Mouse (Mus musculus) thymus, adult 18-20 months (tissue): ENCODE data around the gene Gapdh.
"Not testable (repeated sequence)": the region's sequence is repeated elsewhere in the genome, so short reads cannot be mapped to it uniquely, and the experiment has no call there.

Source experiments
- DNase-seq, 2 experiments: peaks; one replicate each; pipeline ENCODE4 v3.0.0; 2022; ENCODE audit warnings: mixed read lengths in 2 of 2

Gapdh gene

GRCm38 (mm10) chr6:125166861-125167650 is 789 bp upstream of the Gapdh start:
- no peak for DNase-seq

DNA sequence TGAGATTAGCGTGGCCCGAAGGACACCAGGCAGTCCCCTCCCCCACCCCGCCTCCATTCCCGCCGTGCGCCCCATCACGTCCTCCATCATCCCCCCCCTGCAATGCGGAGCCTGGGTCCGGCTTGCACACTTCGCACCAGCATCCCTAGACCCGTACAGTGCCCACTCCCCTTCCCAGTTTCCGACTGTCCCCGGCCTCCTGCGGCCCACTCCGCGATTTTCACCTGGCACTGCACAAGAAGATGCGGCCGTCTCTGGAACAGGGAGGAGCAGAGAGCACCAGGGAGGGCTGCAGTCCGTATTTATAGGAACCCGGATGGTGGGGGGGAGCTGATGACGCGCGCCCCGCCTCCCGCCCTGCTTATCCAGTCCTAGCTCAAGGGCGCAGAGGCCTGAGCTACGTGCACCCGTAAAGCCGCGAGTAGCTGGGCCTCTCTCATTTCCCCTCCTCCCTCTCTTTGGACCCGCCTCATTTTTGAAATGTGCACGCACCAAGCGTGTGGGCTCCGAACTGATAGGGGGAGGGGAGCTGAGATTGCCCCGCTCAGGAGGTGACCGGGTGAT is 857 bp downstream of the Gapdh start:
- peak; percentile 95 to 97 for DNase-seq

- DNase-seq: peak; percentile 50 to 62
These were observed 1.5 kb downstream of the Gapdh start for GRCm38 (mm10) chr6:125164672-125165327.

DNA sequence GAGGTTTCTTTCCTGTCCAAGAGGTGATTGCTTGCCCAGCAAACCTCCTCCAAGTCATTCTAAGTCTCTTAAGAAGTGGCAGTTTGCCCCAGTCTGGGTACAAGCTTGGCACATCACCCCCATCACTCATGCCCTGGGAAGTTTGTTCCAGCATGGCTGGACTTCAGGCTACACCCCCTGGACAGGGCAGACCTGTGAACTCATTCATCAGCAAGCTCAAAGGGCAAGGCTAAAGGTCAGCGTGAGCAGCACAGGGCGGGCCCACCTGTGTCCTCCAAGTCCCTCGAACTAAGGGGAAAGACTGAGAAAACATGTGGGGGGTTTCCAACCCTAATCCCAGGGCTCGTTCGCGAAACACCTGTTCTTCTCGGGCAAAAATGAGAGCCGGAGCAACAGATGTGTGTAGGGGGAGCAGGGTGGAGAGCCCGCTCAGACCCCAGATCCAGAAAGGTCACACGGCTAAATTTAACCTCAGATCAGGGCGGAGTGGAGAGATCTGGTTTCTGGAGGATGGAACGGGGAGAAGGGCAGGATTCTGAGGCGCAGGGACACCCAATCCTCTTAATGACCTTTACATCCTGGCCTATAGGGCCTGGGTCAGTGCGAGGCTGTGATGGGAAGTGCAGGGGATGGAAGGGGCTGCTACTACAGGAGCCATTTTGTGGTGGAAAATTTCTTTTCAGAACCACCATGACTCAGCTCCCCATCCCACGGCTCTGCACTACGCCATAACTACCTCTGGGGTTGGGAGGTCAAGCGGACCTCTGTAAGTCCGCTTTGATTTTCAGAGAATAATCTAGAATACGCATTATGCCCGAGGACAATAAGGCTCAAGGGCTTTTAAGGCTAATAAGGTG is 2.2 kb downstream of the Gapdh start:
- no peak for DNase-seq

DNA sequence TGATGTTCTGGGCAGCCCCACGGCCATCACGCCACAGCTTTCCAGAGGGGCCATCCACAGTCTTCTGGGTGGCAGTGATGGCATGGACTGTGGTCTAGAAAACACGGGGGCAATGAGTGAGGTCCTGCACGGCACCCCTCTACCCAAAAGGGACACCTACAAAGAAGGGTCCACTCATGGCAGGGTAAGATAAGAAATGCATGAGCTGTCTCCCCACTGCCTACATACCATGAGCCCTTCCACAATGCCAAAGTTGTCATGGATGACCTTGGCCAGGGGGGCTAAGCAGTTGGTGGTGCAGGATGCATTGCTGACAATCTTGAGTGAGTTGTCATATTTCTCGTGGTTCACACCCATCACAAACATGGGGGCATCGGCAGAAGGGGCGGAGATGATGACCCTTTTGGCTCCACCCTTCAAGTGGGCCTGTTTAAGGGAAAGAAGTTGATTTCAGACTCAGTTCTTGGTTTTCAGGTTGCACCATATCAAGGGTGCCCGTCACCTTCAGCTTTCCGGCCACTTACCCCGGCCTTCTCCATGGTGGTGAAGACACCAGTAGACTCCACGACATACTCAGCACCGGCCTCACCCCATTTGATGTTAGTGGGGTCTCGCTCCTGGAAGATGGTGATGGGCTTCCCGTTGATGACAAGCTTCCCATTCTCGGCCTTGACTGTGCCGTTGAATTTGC is 3.5 kb downstream of the Gapdh start:
- not testable (repeated sequence) for DNase-seq

GRCm38 (mm10) chr6:125161971-125162370 is 4.3 kb downstream of the Gapdh start:
- peak; percentile 51 to 61 for DNase-seq

DNA sequence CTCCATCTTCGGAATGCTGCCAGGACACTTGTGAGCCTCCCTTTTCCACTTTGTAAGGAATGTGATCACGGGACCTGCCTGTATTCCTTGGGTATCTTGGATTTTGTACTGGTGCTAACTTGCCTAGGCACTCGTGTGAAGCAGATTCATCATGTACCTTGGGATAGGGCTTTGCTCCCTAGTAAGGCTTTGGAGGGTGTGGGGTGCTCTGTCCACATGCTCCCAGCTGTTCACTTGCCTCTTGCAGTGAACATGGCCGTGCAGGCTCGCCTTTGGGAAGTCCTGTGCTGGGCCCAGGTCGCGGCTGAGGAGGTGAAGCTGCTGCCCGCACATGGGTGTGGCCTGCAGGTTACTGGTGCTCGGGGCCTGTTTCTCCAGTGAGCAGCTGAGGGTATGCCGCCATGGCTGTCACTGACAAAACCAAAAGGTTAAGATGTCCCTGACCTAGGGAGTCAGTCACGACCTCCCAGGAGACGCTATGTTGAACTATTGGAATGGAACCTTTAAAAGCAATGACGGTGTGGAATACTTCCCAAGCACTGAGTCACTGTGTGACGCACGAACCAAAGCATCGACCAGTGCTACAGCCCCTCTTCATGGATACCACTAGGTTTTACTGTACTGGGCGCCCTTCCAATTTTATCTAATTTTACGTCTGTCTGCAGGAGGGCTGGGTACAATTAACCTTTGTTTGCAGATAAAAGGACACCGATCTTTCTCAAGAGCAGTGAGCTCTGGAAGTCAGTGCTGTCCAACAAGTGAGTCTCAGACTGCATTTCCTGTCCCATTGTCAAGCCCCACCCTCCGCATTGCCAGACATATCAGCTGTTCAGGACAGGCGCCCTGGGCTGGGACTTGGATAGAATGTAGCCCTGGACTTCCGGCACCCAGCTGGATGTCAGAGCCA is 5.2 kb downstream of the Gapdh start:
- no peak for DNase-seq

DNA sequence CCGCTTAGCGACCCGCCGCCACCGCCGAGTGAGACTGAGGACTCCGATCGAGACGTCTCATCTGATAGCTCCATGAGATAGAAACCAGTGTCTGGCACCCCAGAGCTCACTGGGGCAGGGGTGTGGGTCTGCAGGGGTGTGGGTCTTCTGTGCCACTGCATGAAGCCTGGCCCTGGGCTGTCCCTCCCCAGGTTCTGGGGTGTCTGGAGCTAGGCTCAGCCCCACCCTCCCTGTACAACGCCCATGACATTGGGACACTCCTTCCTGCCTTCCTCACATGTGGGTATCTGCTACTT is 5.8 kb downstream of the Gapdh start:
- no peak for DNase-seq

DNA sequence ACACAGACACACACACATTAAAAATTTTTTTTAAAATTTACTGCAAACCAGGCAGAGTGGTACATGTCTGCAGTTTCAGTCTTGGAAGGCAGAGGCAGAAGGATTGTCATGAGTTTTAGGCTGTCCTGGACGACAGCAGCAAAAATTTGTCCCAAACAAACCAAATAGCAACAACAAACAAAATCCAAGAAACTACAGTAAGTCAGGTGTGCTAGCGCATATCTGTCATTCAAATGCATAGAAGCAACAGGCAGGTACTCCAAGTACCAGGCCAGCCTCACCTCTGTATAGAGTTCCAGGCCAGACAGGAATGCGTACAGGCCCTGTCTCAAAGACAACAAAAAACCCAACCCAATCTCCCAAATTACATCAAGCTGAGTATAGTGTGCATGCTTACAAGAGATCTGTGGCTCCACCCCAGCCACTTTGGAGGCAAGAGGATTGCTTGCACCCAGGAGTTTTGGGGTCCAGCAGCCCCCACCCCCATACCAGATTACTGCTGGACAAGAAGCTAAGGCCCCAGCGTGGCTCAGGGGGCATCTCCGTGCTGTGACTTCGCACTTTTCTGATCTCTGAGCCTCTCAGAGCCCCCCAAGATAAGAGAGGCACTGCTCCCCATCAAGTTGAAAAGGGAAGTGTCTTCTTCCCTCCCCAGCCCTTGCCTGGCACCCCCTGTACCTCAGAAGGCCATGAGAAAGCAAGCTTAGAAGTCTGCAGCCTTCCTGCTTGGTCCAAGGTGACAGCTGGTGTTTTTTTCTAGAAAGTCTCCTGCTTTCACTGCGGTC is 6.3 kb downstream of the Gapdh start:
- DNase-seq: no peak

- DNase-seq: no peak
These were observed 7.2 kb downstream of the Gapdh start for GRCm38 (mm10) chr6:125158944-125159492.

- DNase-seq: no peak
These were observed 9.2 kb downstream of the Gapdh start for GRCm38 (mm10) chr6:125156903-125157614.

DNA sequence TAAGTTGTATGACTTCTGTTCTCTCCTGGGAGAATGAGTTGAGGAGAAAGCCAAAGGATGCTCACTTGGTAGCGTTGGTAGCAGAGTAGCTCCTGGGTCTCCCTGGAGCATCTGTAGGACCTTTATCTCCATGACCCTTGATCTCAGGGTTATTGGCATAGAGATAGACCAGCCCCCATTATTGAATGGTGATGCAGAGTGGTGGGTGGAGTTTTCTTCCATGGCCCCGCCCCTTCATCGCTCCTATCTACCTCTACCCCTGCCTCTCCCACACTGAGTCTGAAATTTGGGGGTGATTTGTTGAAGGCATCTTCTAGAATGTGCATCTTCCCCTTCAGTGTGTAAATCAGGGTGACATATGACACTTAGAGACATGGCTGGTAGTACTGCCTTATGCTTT is 9.8 kb downstream of the Gapdh start:
- no peak for DNase-seq

DNA sequence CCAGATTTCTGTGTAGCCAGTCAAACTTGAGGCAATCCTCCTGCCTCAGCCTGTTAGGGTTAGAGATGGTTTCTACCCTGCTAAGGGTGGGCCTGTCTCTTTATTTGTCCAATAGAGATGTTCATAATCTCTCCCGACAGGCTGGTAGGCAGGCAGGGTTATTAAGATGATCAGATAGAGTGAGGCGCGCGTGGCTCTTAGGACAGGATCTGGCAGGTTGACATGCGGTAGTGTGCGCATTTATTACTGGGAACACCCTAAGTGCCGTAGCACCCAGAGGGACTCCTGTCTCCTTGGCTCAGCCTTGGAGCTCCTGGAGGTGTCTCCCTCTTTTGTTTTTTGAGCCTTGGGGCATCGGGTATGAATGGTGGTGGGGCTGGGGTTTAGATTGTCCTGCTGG is 11.0 kb downstream of the Gapdh start:
- DNase-seq: no peak

GRCm38 (mm10) chr6:125154550-125154949 is 11.7 kb downstream of the Gapdh start:
- no peak for DNase-seq

DNA sequence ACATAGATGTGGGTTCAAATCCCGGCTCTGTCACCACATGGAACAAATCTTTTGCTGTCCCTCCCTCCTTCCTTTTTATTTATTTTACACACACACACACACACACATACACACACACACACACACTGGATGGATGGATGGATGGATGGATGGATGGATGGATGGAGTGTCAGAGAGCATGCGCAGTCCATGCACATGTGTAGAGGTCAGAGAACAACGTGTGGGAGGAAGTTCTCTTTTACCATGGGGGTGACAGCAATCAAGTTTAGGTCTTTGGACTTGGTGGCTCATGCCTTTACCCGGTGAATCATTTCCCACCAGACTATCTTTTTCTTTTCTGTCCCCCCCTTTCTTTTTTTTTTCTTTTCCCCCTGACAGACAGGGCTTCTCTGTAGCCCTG is 12.6 kb downstream of the Gapdh start:
- no peak for DNase-seq

DNA sequence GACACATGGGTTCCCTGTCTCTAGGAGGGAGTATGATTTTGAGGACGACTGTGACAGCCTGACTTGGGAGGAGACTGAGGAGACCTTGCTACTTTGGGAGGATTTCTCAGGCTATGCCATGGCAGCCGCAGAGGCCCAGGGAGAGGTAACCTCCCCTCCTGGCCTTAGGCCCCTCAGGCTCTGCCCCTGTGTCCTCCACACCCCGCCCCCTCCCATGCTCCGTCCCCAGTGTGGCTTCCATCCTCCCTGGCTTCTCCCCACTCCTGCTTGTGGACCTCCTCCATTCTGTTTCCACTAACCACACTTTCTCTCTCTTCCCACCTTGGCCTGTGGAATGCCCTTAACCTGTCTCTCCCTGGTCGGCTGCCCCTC is 13.3 kb downstream of the Gapdh start:
- no peak for DNase-seq

- no peak for DNase-seq
These were observed 13.9 kb downstream of the Gapdh start for GRCm38 (mm10) chr6:125152212-125153017.

DNA sequence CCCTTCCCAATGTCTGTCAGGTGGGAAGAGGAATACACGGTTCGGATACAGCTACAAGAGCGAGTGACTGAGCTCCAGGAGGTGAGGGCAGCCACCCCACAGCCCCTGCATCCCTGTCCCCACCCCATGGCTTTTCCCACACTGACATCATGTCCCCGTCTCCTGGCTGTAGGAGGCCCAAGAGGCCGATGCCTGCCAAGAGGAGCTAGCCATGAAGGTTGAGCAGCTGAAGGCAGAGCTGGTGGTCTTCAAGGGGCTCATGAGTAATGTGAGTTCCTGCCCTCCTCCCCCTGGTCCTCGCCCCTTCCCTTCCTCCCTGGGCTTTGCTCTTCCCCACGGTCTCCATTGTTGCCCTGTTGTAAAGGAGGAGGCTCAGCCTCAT is 16.7 kb downstream of the Gapdh start:
- DNase-seq: no peak
